Mouse (Mus musculus) limb, embryonic 14.5 days (tissue): ENCODE results near the gene Lrch4. TPM values are rescaled to one million over a fixed set of nuclear protein-coding genes. Genes with fewer than 3 reads are reported as not detected.

Experiments
- ATAC-seq: fragments of 200-750 bp; cut with Nextera tagmentation; 2 replicates; pipeline ENCODE4 v1.8.0; 2017; ENCODE audit warnings: low read depth, moderate number of reproducible peaks, moderate TSS enrichment; ENCODE audit not compliant: low FRiP score
- DNase-seq: peaks from one replicate; pipeline ENCODE4 v3.0.0-alpha.2; 2015; ENCODE audit warnings: low spot score
- H3K27ac ChIP-seq: fragments of 300-500 bp; sonication (generic); replicated peaks from 2 replicates; pipeline ENCODE4 v1.5.1; 2014; ENCODE audit warnings: low read depth, mild to moderate bottlenecking, low read length, moderate library complexity, mixed read lengths
- H3K27me3 ChIP-seq: fragments of 300-500 bp; sonication (generic); 2 replicates; pipeline ENCODE4 v1.6.1; 2014; ENCODE audit warnings: low read length, mixed read lengths; ENCODE audit not compliant: control insufficient read depth, insufficient read depth
- H3K36me3 ChIP-seq: fragments of 300-500 bp; sonication (generic); 2 replicates; pipeline ENCODE4 v1.6.1; 2014; ENCODE audit warnings: mild to moderate bottlenecking, low read length, moderate library complexity, mixed read lengths; ENCODE audit not compliant: control insufficient read depth, insufficient read depth
- H3K4me1 ChIP-seq: fragments of 300-500 bp; sonication (generic); 2 replicates; pipeline ENCODE4 v1.6.1; 2014; ENCODE audit warnings: antibody characterized with exemption, low read length, mixed read lengths; ENCODE audit not compliant: control insufficient read depth, insufficient read depth
- H3K4me2 ChIP-seq: fragments of 300-500 bp; sonication (generic); replicated peaks from 2 replicates; pipeline ENCODE4 v1.6.1; 2014; ENCODE audit warnings: low read depth, mild to moderate bottlenecking, low read length, moderate library complexity; ENCODE audit not compliant: severe bottlenecking
- H3K4me3 ChIP-seq: fragments of 300-500 bp; sonication (generic); replicated peaks from 2 replicates; pipeline ENCODE4 v1.5.1; 2014; ENCODE audit warnings: low read length
- H3K9ac ChIP-seq: fragments of 300-500 bp; sonication (generic); 2 replicates; pipeline ENCODE4 v1.6.1; 2014; ENCODE audit warnings: mild to moderate bottlenecking, low read depth, low read length, moderate library complexity; ENCODE audit not compliant: severe bottlenecking
- H3K9me3 ChIP-seq: fragments of 300-500 bp; sonication (generic); 2 replicates; pipeline ENCODE4 v1.6.1; 2016; ENCODE audit warnings: low read length; ENCODE audit not compliant: control insufficient read depth
- POLR2A ChIP-seq: fragments of 200-500 bp; IDR thresholded peaks from 2 replicates; pipeline ENCODE4 v1.8.0; 2012; ENCODE audit warnings: inconsistent platforms, mild to moderate bottlenecking, moderate library complexity, borderline replicate concordance; ENCODE audit not compliant: insufficient read depth, insufficient read length; ENCODE audit errors: extremely low read depth
- WGBS: fragments of 180-500 bp; shearing (Covaris S2); extraction: QIAGEN DNeasy Blood & Tissue Kit; methylation state at CpG from one replicate; pipeline ENCODE4 v1.1.7; 2014; 5-methylcytosine and 5-hydroxymethylcytosine counted together
- polyA plus RNA-seq, 2 experiments: library from polyadenylated mRNA; depleted of rRNA in 1 of 2; stranded (reverse) in 1 of 2; unstranded in 1 of 2; fragments of >200 nt; fragmentation: Nextera tagmentation in 1 of 2; extraction: Ambion mirVana in 1 of 2; gene quantifications; 2 replicates each; pipeline versions ENCODE4 v1.2.1 to v1.2.3; 2012 to 2014

Lrch4 gene
- polyA plus RNA-seq, 2 experiments = 25.0 to 37.1 TPM

- DNase-seq = peak; percentile 23
- Histone ChIP-seq H3K36me3 (peaks cover 21% of the 10 kb centered on the region), H3K4me2 (peak overlapping the region; percentile 77), H3K4me3 (peak overlapping the region; percentile 98), H3K4me1 (peaks cover 16% of the 10 kb centered on the region), H3K27me3 (no peaks in the 10 kb centered on the region), H3K27ac (peak overlapping the region; percentile 81), H3K9me3 (no peaks in the 10 kb centered on the region), H3K9ac (peak overlapping the region; percentile 73)
- no peak for TF ChIP-seq POLR2A
- 1% methylated on average over 23 of the region's 23 CpGs for WGBS
- ATAC-seq = 0 out of 2 replicates have a peak, but pooled peaks have one; percentile 3
Observed at GRCm38 (mm10) chr5:137629306-137629721, 393 bp downstream of the Lrch4 start.

GRCm38 (mm10) chr5:137629906-137630545, 1.1 kb downstream of the Lrch4 start:
- H3K36me3 ChIP-seq = peaks cover 24% of the 10 kb centered on the region
- peak overlapping the region; percentile 98 for H3K4me3 ChIP-seq
- H3K4me2 ChIP-seq = peak overlapping the region; percentile 77
- no peaks in the 10 kb centered on the region for H3K27me3 ChIP-seq
- no peaks in the 10 kb centered on the region for H3K9me3 ChIP-seq
- no peak for ATAC-seq
- no peak for TF ChIP-seq POLR2A
- DNase-seq = no peak
- H3K9ac ChIP-seq = peak overlapping the region; percentile 73; the same call in 1 of the 2 replicates
- H3K27ac ChIP-seq = peak overlapping the region; percentile 44; the same call in 1 of the 2 replicates
- WGBS = 14% methylated on average over 6 of the region's 6 CpGs
- H3K4me1 ChIP-seq = peaks cover 16% of the 10 kb centered on the region

- H3K4me3 ChIP-seq = peak overlapping the region; percentile 98; the same call in 1 of the 2 replicates
- peak overlapping the region; percentile 73; the same call in 1 of the 2 replicates for H3K9ac ChIP-seq
- H3K9me3 ChIP-seq = no peaks in the 10 kb centered on the region
- peaks cover 16% of the 10 kb centered on the region for H3K4me1 ChIP-seq
- DNase-seq (no peak), ATAC-seq (no peak)
- H3K27me3 ChIP-seq = no peaks in the 10 kb centered on the region
- peak overlapping the region; percentile 77 for H3K4me2 ChIP-seq
- WGBS = 28% methylated on average over 3 of the region's 3 CpGs
- peak overlapping the region; percentile 71 for H3K27ac ChIP-seq
- TF ChIP-seq POLR2A = no peak
- H3K36me3 ChIP-seq = peaks cover 30% of the 10 kb centered on the region
Observed at GRCm38 (mm10) chr5:137630602-137631001, 1.7 kb downstream of the Lrch4 start.

GRCm38 (mm10) chr5:137631171-137631570, 2.2 kb downstream of the Lrch4 start:
- peaks cover 16% of the 10 kb centered on the region for H3K4me1 ChIP-seq
- H3K27me3 ChIP-seq = no peaks in the 10 kb centered on the region
- no peak for ATAC-seq
- no peak for TF ChIP-seq POLR2A
- H3K4me3 ChIP-seq = no peak overlapping the region
- peaks cover 35% of the 10 kb centered on the region for H3K36me3 ChIP-seq
- no peak for DNase-seq
- peak overlapping the region; percentile 71 for H3K27ac ChIP-seq
- H3K4me2 ChIP-seq = peak overlapping the region; percentile 77; the same call in 1 of the 2 replicates
- 0 out of 2 replicates have a peak overlapping the region, but pooled peaks have one; percentile 73 for H3K9ac ChIP-seq
- 62% methylated on average over 9 of the region's 9 CpGs for WGBS
- no peaks in the 10 kb centered on the region for H3K9me3 ChIP-seq

- H3K27ac ChIP-seq = no peak overlapping the region
- peak overlapping the region; percentile 2; the same call in 1 of the 2 replicates for H3K4me2 ChIP-seq
- H3K9me3 ChIP-seq = no peaks in the 10 kb centered on the region
- H3K4me3 ChIP-seq = no peak overlapping the region
- H3K9ac ChIP-seq = no peak overlapping the region
- H3K27me3 ChIP-seq = no peaks in the 10 kb centered on the region
- peaks cover 16% of the 10 kb centered on the region for H3K4me1 ChIP-seq
- no peak for ATAC-seq
- TF ChIP-seq POLR2A = no peak
- DNase-seq = no peak
- H3K36me3 ChIP-seq = peaks cover 39% of the 10 kb centered on the region
- WGBS = 73% methylated on average over 4 of the region's 4 CpGs
Observed at GRCm38 (mm10) chr5:137631591-137631990, 2.7 kb downstream of the Lrch4 start.
